Mouse (Mus musculus) forebrain, embryonic 15.5 days (tissue): ENCODE data around the gene Zbtb20. TPM values are rescaled to one million over a fixed set of nuclear protein-coding genes. Genes with fewer than 3 reads are reported as not detected.

ENCODE experiments used
- ATAC-seq: fragments of 200-750 bp; cut with Nextera tagmentation; replicated peaks from 2 replicates; pipeline ENCODE4 v1.8.0; 2017; ENCODE audit warnings: mild to moderate bottlenecking, moderate TSS enrichment, moderate library complexity
- H3K27ac ChIP-seq: fragments of 300-500 bp; sonication (generic); replicated peaks from 2 replicates; pipeline ENCODE4 v1.5.1; 2015; ENCODE audit warnings: mild to moderate bottlenecking, inconsistent platforms
- H3K27me3 ChIP-seq: fragments of 300-500 bp; sonication (generic); 2 replicates; pipeline ENCODE4 v1.6.1; 2015; ENCODE audit warnings: inconsistent platforms
- H3K36me3 ChIP-seq: fragments of 300-500 bp; sonication (generic); 2 replicates; pipeline ENCODE4 v1.6.1; 2015; ENCODE audit warnings: mild to moderate bottlenecking, inconsistent platforms
- H3K4me1 ChIP-seq: fragments of 300-500 bp; sonication (generic); 2 replicates; pipeline ENCODE4 v1.6.1; 2015; ENCODE audit warnings: inconsistent platforms
- H3K4me2 ChIP-seq: fragments of 300-500 bp; sonication (generic); replicated peaks from 2 replicates; pipeline ENCODE4 v1.6.1; 2015; ENCODE audit warnings: mild to moderate bottlenecking, inconsistent platforms
- H3K4me3 ChIP-seq: fragments of 300-500 bp; sonication (generic); 2 replicates; pipeline ENCODE4 v1.5.1; 2015; ENCODE audit warnings: mild to moderate bottlenecking, inconsistent platforms
- H3K9ac ChIP-seq: fragments of 300-500 bp; sonication (generic); replicated peaks from 2 replicates; pipeline ENCODE4 v1.6.1; 2015; ENCODE audit warnings: mild to moderate bottlenecking, inconsistent platforms
- H3K9me3 ChIP-seq: fragments of 300-500 bp; sonication (generic); 2 replicates; pipeline ENCODE4 v1.6.1; 2016; ENCODE audit warnings: inconsistent platforms
- WGBS: fragments of 180-500 bp; shearing (Covaris S2); methylation state at CpG from one replicate; pipeline ENCODE4 v1.1.7; 2015; ENCODE audit warnings: mixed read lengths; 5-methylcytosine and 5-hydroxymethylcytosine counted together
- polyA plus RNA-seq: library from polyadenylated mRNA; unstranded; fragments of >200 nt; fragmentation: Nextera tagmentation; extraction: Ambion mirVana; gene quantifications from 2 replicates; pipeline ENCODE4 v1.2.1, GENCODE M21; 2015

Gene Zbtb20
- polyA plus RNA-seq, 1 experiment from 2014 or later, result 143 TPM

- Histone ChIP-seq H3K27me3 (no peaks in the 10 kb centered on the region), H3K36me3 (peaks cover 30% of the 10 kb centered on the region), H3K4me3 (no peak overlapping the region), H3K9me3 (no peaks in the 10 kb centered on the region), H3K4me1 (peaks cover 10% of the 10 kb centered on the region), H3K4me2 (no peak overlapping the region), H3K27ac (no peak overlapping the region), H3K9ac (no peak overlapping the region)
- no peak for ATAC-seq
- 87% methylated on average over 4 of the region's 4 CpGs for WGBS
Measured at GRCm38 (mm10) chr16:43616348-43616747, 740.7 kb downstream of the Zbtb20 start.

- Histone ChIP-seq H3K4me2 (no peak overlapping the region), H3K27me3 (no peaks in the 10 kb centered on the region), H3K36me3 (peaks cover 22% of the 10 kb centered on the region), H3K9ac (no peak overlapping the region), H3K4me1 (peaks cover 17% of the 10 kb centered on the region), H3K27ac (no peak overlapping the region), H3K4me3 (no peak overlapping the region), H3K9me3 (no peaks in the 10 kb centered on the region)
- ATAC-seq, result no peak
- WGBS, result 94% methylated on average over 6 of the region's 6 CpGs
Measured at GRCm38 (mm10) chr16:43617346-43617745, 741.7 kb downstream of the Zbtb20 start.

GRCm38 (mm10) chr16:43618286-43618685, 742.6 kb downstream of the Zbtb20 start:
- peaks cover 18% of the 10 kb centered on the region for H3K36me3 ChIP-seq
- no peak overlapping the region for H3K4me3 ChIP-seq
- no peak for ATAC-seq
- 0 out of 2 replicates have a peak overlapping the region, but pooled peaks have one; percentile 10 for H3K27ac ChIP-seq
- no peaks in the 10 kb centered on the region for H3K9me3 ChIP-seq
- 92% methylated on average over 23 of the region's 23 CpGs for whole genome bisulfite sequencing
- H3K27me3 ChIP-seq, result no peaks in the 10 kb centered on the region
- no peak overlapping the region for H3K4me2 ChIP-seq
- peaks cover 24% of the 10 kb centered on the region for H3K4me1 ChIP-seq
- H3K9ac ChIP-seq, result no peak overlapping the region

- Histone ChIP-seq H3K27ac (peak overlapping the region; percentile 60; the same call in 1 of the 2 replicates), H3K4me2 (no peak overlapping the region), H3K9me3 (no peaks in the 10 kb centered on the region), H3K4me3 (no peak overlapping the region), H3K4me1 (peaks cover 32% of the 10 kb centered on the region), H3K27me3 (no peaks in the 10 kb centered on the region), H3K9ac (no peak overlapping the region), H3K36me3 (peaks cover 15% of the 10 kb centered on the region)
- ATAC-seq, result no peak
- 30% methylated on average over 6 of the region's 6 CpGs for WGBS
Measured at GRCm38 (mm10) chr16:43619277-43619676, 743.6 kb downstream of the Zbtb20 start.

GRCm38 (mm10) chr16:43620359-43620758, 744.7 kb downstream of the Zbtb20 start:
- WGBS, result 15% methylated on average over 2 of the region's 2 CpGs
- H3K9me3 ChIP-seq, result no peaks in the 10 kb centered on the region
- H3K27me3 ChIP-seq, result no peaks in the 10 kb centered on the region
- ATAC-seq, result peak; percentile 60
- H3K27ac ChIP-seq, result peak overlapping the region; percentile 43; the same call in 1 of the 2 replicates
- no peak overlapping the region for H3K4me2 ChIP-seq
- peaks cover 43% of the 10 kb centered on the region for H3K4me1 ChIP-seq
- no peak overlapping the region for H3K4me3 ChIP-seq
- H3K36me3 ChIP-seq, result peaks cover 15% of the 10 kb centered on the region
- no peak overlapping the region for H3K9ac ChIP-seq

- H3K9me3 ChIP-seq, result no peaks in the 10 kb centered on the region
- WGBS, result 18% methylated on average over 5 of the region's 5 CpGs
- ATAC-seq, result peak; percentile 77
- H3K4me1 ChIP-seq, result peaks cover 46% of the 10 kb centered on the region
- no peak overlapping the region for H3K9ac ChIP-seq
- H3K27ac ChIP-seq, result peak overlapping the region; percentile 80
- H3K4me3 ChIP-seq, result no peak overlapping the region
- H3K4me2 ChIP-seq, result no peak overlapping the region
- no peaks in the 10 kb centered on the region for H3K27me3 ChIP-seq
- H3K36me3 ChIP-seq, result peaks cover 14% of the 10 kb centered on the region
Measured at GRCm38 (mm10) chr16:43623315-43624000, 747.8 kb downstream of the Zbtb20 start.

GRCm38 (mm10) chr16:43624876-43625275, 749.2 kb downstream of the Zbtb20 start:
- Histone ChIP-seq H3K36me3 (peaks cover 12% of the 10 kb centered on the region; the same call in 1 of the 2 replicates), H3K9me3 (no peaks in the 10 kb centered on the region), H3K4me3 (no peak overlapping the region), H3K4me2 (no peak overlapping the region), H3K4me1 (peaks cover 42% of the 10 kb centered on the region), H3K27ac (peak overlapping the region; percentile 80), H3K27me3 (no peaks in the 10 kb centered on the region), H3K9ac (no peak overlapping the region)
- ATAC-seq, result no peak
- WGBS, result 81% methylated on average over 4 of the region's 4 CpGs

- 74% methylated on average over 2 of the region's 2 CpGs for whole genome bisulfite sequencing
- Histone ChIP-seq H3K4me1 (peaks cover 43% of the 10 kb centered on the region), H3K27ac (peak overlapping the region; percentile 80), H3K27me3 (no peaks in the 10 kb centered on the region), H3K9ac (no peak overlapping the region), H3K4me3 (no peak overlapping the region), H3K9me3 (no peaks in the 10 kb centered on the region), H3K36me3 (peaks cover 12% of the 10 kb centered on the region; the same call in 1 of the 2 replicates), H3K4me2 (no peak overlapping the region)
- no peak for ATAC-seq
Measured at GRCm38 (mm10) chr16:43625289-43625688, 749.6 kb downstream of the Zbtb20 start.

GRCm38 (mm10) chr16:43625956-43626355, 750.3 kb downstream of the Zbtb20 start:
- peaks cover 40% of the 10 kb centered on the region for H3K4me1 ChIP-seq
- no peak for ATAC-seq
- H3K4me2 ChIP-seq, result no peak overlapping the region
- H3K9ac ChIP-seq, result no peak overlapping the region
- WGBS, result 89% methylated on average over 5 of the region's 5 CpGs
- H3K9me3 ChIP-seq, result no peaks in the 10 kb centered on the region
- H3K4me3 ChIP-seq, result no peak overlapping the region
- H3K27me3 ChIP-seq, result no peaks in the 10 kb centered on the region
- H3K27ac ChIP-seq, result no peak overlapping the region
- peaks cover 12% of the 10 kb centered on the region; the same call in 1 of the 2 replicates for H3K36me3 ChIP-seq

- Histone ChIP-seq H3K9me3 (no peaks in the 10 kb centered on the region), H3K4me1 (peaks cover 23% of the 10 kb centered on the region), H3K9ac (no peak overlapping the region), H3K4me2 (no peak overlapping the region), H3K36me3 (peaks cover 18% of the 10 kb centered on the region), H3K4me3 (no peak overlapping the region), H3K27me3 (no peaks in the 10 kb centered on the region), H3K27ac (no peak overlapping the region)
- 92% methylated on average over 5 of the region's 5 CpGs for WGBS
- ATAC-seq, result no peak
Measured at GRCm38 (mm10) chr16:43628662-43629061, 753.0 kb downstream of the Zbtb20 start.

GRCm38 (mm10) chr16:43631758-43632157, 756.1 kb downstream of the Zbtb20 start:
- H3K9ac ChIP-seq, result no peak overlapping the region
- H3K9me3 ChIP-seq, result no peaks in the 10 kb centered on the region
- H3K4me1 ChIP-seq, result peaks cover 4% of the 10 kb centered on the region
- no peak overlapping the region for H3K4me3 ChIP-seq
- ATAC-seq, result no peak
- H3K27ac ChIP-seq, result no peak overlapping the region
- H3K4me2 ChIP-seq, result no peak overlapping the region
- peaks cover 13% of the 10 kb centered on the region for H3K36me3 ChIP-seq
- 84% methylated on average over 2 of the region's 2 CpGs for WGBS
- no peaks in the 10 kb centered on the region for H3K27me3 ChIP-seq

GRCm38 (mm10) chr16:43634037-43634436, 758.4 kb downstream of the Zbtb20 start:
- H3K9me3 ChIP-seq, result no peaks in the 10 kb centered on the region
- no peaks in the 10 kb centered on the region for H3K27me3 ChIP-seq
- peaks cover 4% of the 10 kb centered on the region for H3K4me1 ChIP-seq
- ATAC-seq, result no peak
- no peak overlapping the region for H3K9ac ChIP-seq
- peaks cover 8% of the 10 kb centered on the region; the same call in 1 of the 2 replicates for H3K36me3 ChIP-seq
- no peak overlapping the region for H3K4me3 ChIP-seq
- WGBS, result 93% methylated on average over 7 of the region's 7 CpGs
- H3K4me2 ChIP-seq, result no peak overlapping the region
- no peak overlapping the region for H3K27ac ChIP-seq

GRCm38 (mm10) chr16:43637241-43637640, 761.6 kb downstream of the Zbtb20 start:
- Histone ChIP-seq H3K27me3 (no peaks in the 10 kb centered on the region), H3K4me1 (no peaks in the 10 kb centered on the region)

More at GRCm38 (mm10) chr16:43637241-43637640, 761.6 kb downstream of the Zbtb20 start:
- Histone ChIP-seq H3K9me3 (no peaks in the 10 kb centered on the region), H3K4me3 (no peak overlapping the region), H3K9ac (no peak overlapping the region), H3K4me2 (no peak overlapping the region), H3K27ac (no peak overlapping the region), H3K36me3 (peaks cover 4% of the 10 kb centered on the region; the same call in 1 of the 2 replicates)
- WGBS, result 88% methylated on average over 8 of the region's 8 CpGs
- ATAC-seq, result no peak
